Mouse (Mus musculus) heart, postnatal 36 days (tissue): ENCODE results near the gene Fam167b. TPM values are rescaled to one million over a fixed set of nuclear protein-coding genes. Genes with fewer than 3 reads are reported as not detected.
"Not testable (repeated sequence)": the region's sequence is repeated elsewhere in the genome, so short reads cannot be mapped to it uniquely, and the experiment has no call there.

ENCODE experiments used
- DNase-seq, 2 experiments: peaks; one replicate each; pipeline ENCODE4 v3.0.0; 2021 to 2022
- intact Hi-C: fragments of 180-260 bp; cut with DNase I; formaldehyde crosslinking; loops from one replicate; pipeline ENCODE4 v1.15.1; 2025
- total RNA-seq, 2 experiments: library from RNA; stranded (reverse); gene quantifications; 2 replicates each; pipeline ENCODE4 v1.2.3; 2021

Gene Fam167b
- total RNA-seq, 2 experiments from 2014 or later = 0.46 to 1.00 TPM

- no peak for DNase-seq
- intact Hi-C loops = no loop called here
These were observed 10.0 kb downstream of the Fam167b start for GRCm38 (mm10) chr4:129568366-129568765.

- DNase-seq = no peak
- intact Hi-C loops = no loop called here
These were observed 13.2 kb downstream of the Fam167b start for GRCm38 (mm10) chr4:129565139-129565538.

- intact Hi-C loops = no loop called here
- no peak for DNase-seq
These were observed 14.6 kb downstream of the Fam167b start for GRCm38 (mm10) chr4:129563718-129564117.

- intact Hi-C loops = no loop called here
- no peak for DNase-seq
These were observed 17.2 kb downstream of the Fam167b start for GRCm38 (mm10) chr4:129561184-129561583.

GRCm38 (mm10) chr4:129558321-129558955, 19.9 kb downstream of the Fam167b start:
- no peak for DNase-seq
- intact Hi-C loops = no loop called here

GRCm38 (mm10) chr4:129557256-129557808, 21.0 kb downstream of the Fam167b start:
- intact Hi-C loops = no loop called here

GRCm38 (mm10) chr4:129556532-129557223, 21.7 kb downstream of the Fam167b start:
- peak; percentile 88 to 91 for DNase-seq
- intact Hi-C loops = no loop called here

More at GRCm38 (mm10) chr4:129557256-129557808, 21.0 kb downstream of the Fam167b start:
- DNase-seq = no peak

GRCm38 (mm10) chr4:129555862-129556531, 22.4 kb downstream of the Fam167b start:
- intact Hi-C loops = no loop called here
- peak in 1 of 2 experiments; percentile 15 for DNase-seq

GRCm38 (mm10) chr4:129555421-129555861, 22.9 kb downstream of the Fam167b start:
- DNase-seq = peak; percentile 31 to 52
- intact Hi-C loops = no loop called here

- DNase-seq, intact Hi-C loops: not testable (repeated sequence)
These were observed 23.8 kb downstream of the Fam167b start for GRCm38 (mm10) chr4:129554512-129554911.

- intact Hi-C loops = no loop called here
- DNase-seq = no peak
These were observed 28.1 kb downstream of the Fam167b start for GRCm38 (mm10) chr4:129550295-129550694.

- DNase-seq = peak in 1 of 2 experiments; percentile 41
- intact Hi-C loops = loop anchor here (2.0 to 5.0 kb wide), 2 partner anchors 38 to 59 kb away; no protein-coding TSS in a partner anchor
These were observed 29.0 kb downstream of the Fam167b start for GRCm38 (mm10) chr4:129549306-129549705.

GRCm38 (mm10) chr4:129547631-129548030, 30.7 kb downstream of the Fam167b start:
- intact Hi-C loops = loop anchor here (2.0 to 5.0 kb wide), 2 partner anchors 40 to 61 kb away; no protein-coding TSS in a partner anchor
- DNase-seq = not testable (repeated sequence)

GRCm38 (mm10) chr4:129544106-129544505, 34.2 kb downstream of the Fam167b start:
- DNase-seq = no peak
- intact Hi-C loops = no loop called here

GRCm38 (mm10) chr4:129542592-129543141, 35.7 kb downstream of the Fam167b start, which contains the start of gene Hdac1:
Gene Hdac1 (minus strand): TSS chr4:129542713.
- peak; percentile 96 to 97 for DNase-seq
- intact Hi-C loops = loop anchor here (1.0 kb wide), 1 partner anchor 47 kb away; no protein-coding TSS in a partner anchor

- intact Hi-C loops = loop anchor here (1.0 kb wide), 1 partner anchor 47 kb away; no protein-coding TSS in a partner anchor
- peak; percentile 18 to 24 for DNase-seq
These were observed 36.3 kb downstream of the Fam167b start for GRCm38 (mm10) chr4:129541868-129542591.

- DNase-seq = no peak
- intact Hi-C loops = no loop called here
These were observed 38.3 kb downstream of the Fam167b start for GRCm38 (mm10) chr4:129540012-129540411.

- intact Hi-C loops, DNase-seq: not testable (repeated sequence)
These were observed 49.4 kb downstream of the Fam167b start for GRCm38 (mm10) chr4:129528901-129529300.
